Mouse (Mus musculus) CH12.LX (cell line): ENCODE measurements at regions not wholly inside any gene's neighbourhood (a gene's known extent, or its start where the extent isn't known, plus 50 kb on each side); places are given as distances from the start of the nearest gene placed in this dataset.

Experiments
- CTCF ChIP-seq, 2 experiments: IDR thresholded peaks in 1 of 2; conservative IDR thresholded peaks in 1 of 2; 2 replicates each; pipeline ENCODE4 v1.5.1; 2011 to 2012; ENCODE audit warnings: low read depth in 2 of 2, low read length in 2 of 2, improper control_type of control experiment in 1 of 2, inconsistent platforms in 1 of 2, mild to moderate bottlenecking in 1 of 2, moderate library complexity in 1 of 2
- EP300 ChIP-seq: IDR thresholded peaks from 2 replicates; pipeline ENCODE4 v1.6.1; 2011; ENCODE audit warnings: low read length, improper control_type of control experiment
- JUN ChIP-seq: IDR thresholded peaks from 2 replicates; pipeline ENCODE4 v1.6.1; 2011; ENCODE audit warnings: low read depth, mild to moderate bottlenecking, low read length, improper control_type of control experiment, moderate library complexity; ENCODE audit not compliant: insufficient read depth
- JUND ChIP-seq: conservative IDR thresholded peaks from 2 replicates; pipeline ENCODE4 v1.6.1; 2011; ENCODE audit warnings: low read depth, low read length, improper control_type of control experiment
- MAX ChIP-seq: IDR thresholded peaks from 2 replicates; pipeline ENCODE4 v1.6.1; 2011; ENCODE audit warnings: low read length, improper control_type of control experiment
- MXI1 ChIP-seq: IDR thresholded peaks from 2 replicates; pipeline ENCODE4 v1.6.1; 2011; ENCODE audit warnings: mild to moderate bottlenecking, low read depth, low read length, improper control_type of control experiment
- MYC ChIP-seq: IDR thresholded peaks from 2 replicates; pipeline ENCODE4 v1.6.1; 2011; ENCODE audit warnings: low read depth, mild to moderate bottlenecking, improper control_type of control experiment, low read length
- POLR2A ChIP-seq: IDR thresholded peaks from 2 replicates; pipeline ENCODE4 v1.6.1; 2011; ENCODE audit warnings: low read depth, mild to moderate bottlenecking, improper control_type of control experiment, low read length
- TBP ChIP-seq: conservative IDR thresholded peaks from 2 replicates; pipeline ENCODE4 v1.6.1; 2011; ENCODE audit warnings: low read depth, low read length, improper control_type of control experiment
- TCF12 ChIP-seq: IDR thresholded peaks from 2 replicates; pipeline ENCODE4 v1.6.1; 2014; ENCODE audit warnings: low read depth, mild to moderate bottlenecking, inconsistent platforms, low read length, improper control_type of control experiment
- UBTF ChIP-seq: IDR thresholded peaks from 2 replicates; pipeline ENCODE4 v1.6.1; 2012; ENCODE audit warnings: low read depth, mild to moderate bottlenecking, inconsistent platforms, low read length, improper control_type of control experiment, moderate library complexity
- ZKSCAN1 ChIP-seq: IDR thresholded peaks from 2 replicates; pipeline ENCODE4 v1.6.1; 2012; ENCODE audit warnings: low read depth, inconsistent platforms, low read length, improper control_type of control experiment, borderline replicate concordance

DNA sequence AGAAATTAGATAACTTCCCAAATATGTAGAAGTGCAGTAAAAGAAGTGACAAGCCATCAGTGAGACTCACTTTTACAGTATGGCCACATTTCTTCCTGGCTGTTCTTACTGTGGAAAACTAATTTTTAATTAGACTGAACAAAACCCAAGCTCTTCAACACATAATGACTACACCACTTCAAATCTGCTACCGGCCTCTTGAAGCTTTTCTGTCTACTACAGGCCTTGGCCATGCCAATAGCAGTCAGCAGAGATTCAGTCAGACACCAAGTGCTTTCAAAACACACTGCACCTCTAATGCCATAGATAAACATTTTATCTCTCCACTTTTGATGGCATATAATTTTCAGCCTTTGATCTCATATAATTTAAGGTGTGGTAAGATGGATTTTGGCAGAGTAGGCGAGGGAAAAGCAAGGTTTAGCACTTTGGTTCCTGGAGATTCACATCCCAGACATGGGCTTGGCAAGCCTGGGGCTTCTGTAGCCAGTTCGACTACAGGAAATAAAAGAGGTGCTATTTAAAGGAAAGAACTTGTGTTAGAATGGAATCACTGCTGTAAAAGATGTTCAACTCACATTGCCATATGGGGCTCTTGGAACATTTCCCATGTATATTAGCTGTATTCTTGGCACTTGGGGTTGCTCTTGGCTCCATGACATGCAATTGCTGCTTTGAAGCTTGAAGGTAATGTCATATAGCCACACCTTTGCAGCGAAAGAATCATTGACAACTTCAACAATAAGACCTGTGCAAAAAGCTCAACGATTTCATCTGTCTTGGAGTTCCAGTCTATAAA is 941.9 kb downstream of the Efnb2 start:
- no peak for TF ChIP-seq CTCF (conservative IDR thresholded peaks at IDR 0.05 in 1 of 2, IDR thresholded peaks at IDR 0.05 in 1 of 2; ENCODE audit: low read depth in 2 of 2, low read length in 2 of 2)
- no peak for TF ChIP-seq TBP
- TF ChIP-seq EP300, result no peak
- no peak for TF ChIP-seq MAX
- TF ChIP-seq ZKSCAN1, result no peak
- TF ChIP-seq UBTF, result no peak
- no peak for TF ChIP-seq JUND
- TF ChIP-seq MXI1, result no peak
- no peak for TF ChIP-seq JUN
- TF ChIP-seq MYC, result no peak
- TF ChIP-seq POLR2A, result no peak
- no peak for TF ChIP-seq TCF12
